Mouse (Mus musculus): ENCODE measurements at regions not wholly inside any gene's neighbourhood (a gene's known extent, or its start where the extent isn't known, plus 50 kb on each side); places are given as distances from the start of the nearest gene placed in this dataset.

- DNase-seq (ENCODE audit: extremely low spot score, low read depth, low spot score), result no peak
These were observed 570.8 kb upstream of the Map3k7 start for GRCm38 (mm10) chr4:31392932-31393632.

GRCm38 (mm10) chr4:31395538-31395937 lies 568.4 kb upstream of the Map3k7 start:
- no peak for DNase-seq (ENCODE audit: extremely low spot score, low read depth, low spot score)

DNA sequence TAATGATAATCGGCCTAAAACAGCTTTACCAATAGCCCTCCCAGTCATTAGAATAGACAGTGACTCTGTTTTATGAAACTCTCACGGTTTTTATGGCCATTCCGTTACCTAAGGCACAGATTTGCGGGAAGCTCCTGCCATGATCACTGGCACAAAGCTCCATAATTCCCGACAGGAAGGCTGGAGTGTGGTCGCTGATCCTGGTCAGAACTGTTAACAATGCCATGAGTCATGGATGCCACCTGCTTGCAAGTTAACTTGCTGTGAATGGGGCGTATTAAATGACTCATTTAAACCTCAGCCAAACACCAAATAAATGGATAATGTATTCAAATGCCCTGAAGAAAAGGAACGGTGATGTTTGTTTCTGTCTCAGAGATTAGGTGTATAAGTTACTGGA lies 559.9 kb upstream of the Map3k7 start:
- no peak for DNase-seq (ENCODE audit: extremely low spot score, low read depth, low spot score)

- no peak for DNase-seq (ENCODE audit: extremely low spot score, low read depth, low spot score)
These were observed 558.8 kb upstream of the Map3k7 start for GRCm38 (mm10) chr4:31404840-31405714.

- DNase-seq (ENCODE audit: extremely low spot score, low read depth, low spot score), result no peak
These were observed 553.7 kb upstream of the Map3k7 start for GRCm38 (mm10) chr4:31410157-31410556.

DNA sequence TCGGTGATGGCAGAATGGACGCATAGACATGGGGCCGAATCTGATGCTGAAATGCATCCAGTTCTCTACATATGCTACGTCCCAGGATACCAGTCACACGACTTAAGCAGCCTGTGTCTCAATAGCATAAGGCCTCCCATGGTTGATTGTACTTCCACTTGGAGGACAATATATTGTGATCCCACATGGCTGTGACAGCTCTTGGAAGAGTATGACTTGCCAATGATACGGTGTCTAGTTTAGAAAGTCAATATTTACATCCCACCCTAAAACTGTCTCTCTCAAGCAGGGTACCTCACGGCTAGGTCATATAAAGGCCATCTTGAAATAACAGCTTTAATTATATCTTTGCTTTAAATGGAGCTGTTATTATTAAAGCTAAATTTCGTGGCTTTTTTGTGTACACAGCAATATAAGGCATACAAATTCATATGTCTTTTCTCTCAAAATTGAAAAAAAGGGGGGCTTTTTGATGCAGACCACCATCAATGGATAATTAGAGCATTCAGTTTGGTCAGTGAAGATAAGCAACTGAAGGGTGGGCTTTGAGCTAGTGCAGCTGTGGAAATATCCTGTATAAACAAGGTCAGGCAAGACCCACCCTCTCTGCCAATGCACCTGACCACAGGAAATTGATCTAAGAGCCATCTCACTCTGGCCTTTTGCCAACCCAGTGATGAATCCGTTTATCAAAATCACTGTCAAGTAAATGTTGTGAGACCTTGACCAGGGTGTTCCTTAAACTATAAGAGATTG lies 551.9 kb upstream of the Map3k7 start:
- no peak for DNase-seq (ENCODE audit: extremely low spot score, low read depth, low spot score)

DNA sequence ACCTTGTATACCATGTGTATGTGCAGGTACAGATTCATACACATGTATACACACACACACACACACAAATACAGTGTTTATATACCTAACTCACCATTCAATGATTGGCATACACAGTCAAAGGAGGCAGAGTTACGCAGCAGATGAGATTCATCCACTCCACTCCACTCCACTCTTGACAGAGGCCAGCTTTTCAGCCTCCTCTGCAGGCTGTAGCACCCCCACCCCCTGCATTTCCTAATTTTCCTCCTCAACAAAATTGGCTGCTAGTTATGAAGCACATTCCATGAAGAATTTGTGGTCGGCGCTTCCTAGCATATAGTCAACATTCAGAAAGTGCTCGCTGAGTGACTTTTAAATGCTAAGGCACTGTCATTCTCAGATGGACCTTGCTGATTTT lies 546.7 kb upstream of the Map3k7 start:
- DNase-seq (ENCODE audit: extremely low spot score, low read depth, low spot score), result no peak

DNA sequence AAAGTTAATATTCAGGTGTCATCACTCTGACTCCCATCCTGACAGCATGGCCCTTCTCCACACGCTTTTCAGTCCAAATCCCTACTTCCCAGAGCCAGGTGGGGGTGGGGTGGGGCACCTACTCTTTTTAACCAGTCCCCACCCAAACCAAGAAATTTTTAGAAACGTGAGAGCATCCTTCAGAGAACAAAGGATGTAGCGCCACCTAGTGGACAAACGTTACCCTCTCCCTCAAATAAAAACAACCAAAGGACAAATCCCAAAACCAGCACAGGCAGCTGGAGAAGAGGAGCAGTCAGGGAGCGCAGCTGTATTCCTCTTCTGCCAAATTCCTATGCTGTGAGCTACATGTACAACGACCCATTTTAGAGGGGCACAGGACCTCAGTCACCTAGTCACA lies 544.7 kb upstream of the Map3k7 start:
- DNase-seq (ENCODE audit: extremely low spot score, low read depth, low spot score), result peak; percentile 82

- no peak for DNase-seq (ENCODE audit: extremely low spot score, low read depth, low spot score)
These were observed 543.7 kb upstream of the Map3k7 start for GRCm38 (mm10) chr4:31420167-31420566.

DNA sequence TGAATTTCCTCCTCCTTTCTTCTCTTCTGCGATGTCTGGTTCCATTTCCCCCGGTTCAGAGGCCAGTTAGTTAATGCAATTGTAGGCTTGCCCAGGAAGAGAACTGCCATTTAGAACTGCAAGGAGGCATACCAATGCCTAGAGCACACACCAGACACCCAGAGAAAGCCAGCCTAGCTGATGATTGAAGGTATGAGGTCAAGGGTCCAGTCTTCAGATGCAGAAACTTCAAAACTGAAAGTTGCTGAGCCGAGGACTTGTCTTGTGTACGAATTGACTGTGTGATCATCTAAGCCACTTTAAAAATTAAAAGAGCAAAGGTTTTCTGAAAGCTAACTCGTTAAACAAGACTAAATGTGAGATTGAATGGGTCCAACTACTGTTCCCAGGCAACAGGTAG lies 542.5 kb upstream of the Map3k7 start:
- no peak for DNase-seq (ENCODE audit: extremely low spot score, low read depth, low spot score)

GRCm38 (mm10) chr4:31425135-31425534 lies 538.8 kb upstream of the Map3k7 start:
- no peak for DNase-seq (ENCODE audit: extremely low spot score, low read depth, low spot score)

DNA sequence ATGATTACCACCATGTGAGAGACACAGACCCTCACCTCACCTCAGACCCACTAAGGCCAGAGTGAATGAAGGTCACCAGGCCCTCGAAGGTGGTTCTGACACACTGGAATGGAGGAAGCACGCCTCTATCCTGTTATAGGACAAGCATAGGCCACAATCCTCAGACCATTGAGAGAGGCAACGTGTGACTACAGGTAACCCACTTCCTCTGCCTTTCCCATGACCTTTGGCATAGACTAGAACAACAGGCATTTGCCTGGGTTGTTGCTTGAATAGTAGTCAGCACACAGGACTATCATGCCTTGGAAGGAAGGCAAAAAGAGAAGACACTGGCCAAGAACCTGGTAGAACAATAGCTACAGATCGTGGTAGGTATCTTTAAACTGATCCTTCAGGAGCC lies 538.2 kb upstream of the Map3k7 start:
- DNase-seq (ENCODE audit: extremely low spot score, low read depth, low spot score), result no peak

DNA sequence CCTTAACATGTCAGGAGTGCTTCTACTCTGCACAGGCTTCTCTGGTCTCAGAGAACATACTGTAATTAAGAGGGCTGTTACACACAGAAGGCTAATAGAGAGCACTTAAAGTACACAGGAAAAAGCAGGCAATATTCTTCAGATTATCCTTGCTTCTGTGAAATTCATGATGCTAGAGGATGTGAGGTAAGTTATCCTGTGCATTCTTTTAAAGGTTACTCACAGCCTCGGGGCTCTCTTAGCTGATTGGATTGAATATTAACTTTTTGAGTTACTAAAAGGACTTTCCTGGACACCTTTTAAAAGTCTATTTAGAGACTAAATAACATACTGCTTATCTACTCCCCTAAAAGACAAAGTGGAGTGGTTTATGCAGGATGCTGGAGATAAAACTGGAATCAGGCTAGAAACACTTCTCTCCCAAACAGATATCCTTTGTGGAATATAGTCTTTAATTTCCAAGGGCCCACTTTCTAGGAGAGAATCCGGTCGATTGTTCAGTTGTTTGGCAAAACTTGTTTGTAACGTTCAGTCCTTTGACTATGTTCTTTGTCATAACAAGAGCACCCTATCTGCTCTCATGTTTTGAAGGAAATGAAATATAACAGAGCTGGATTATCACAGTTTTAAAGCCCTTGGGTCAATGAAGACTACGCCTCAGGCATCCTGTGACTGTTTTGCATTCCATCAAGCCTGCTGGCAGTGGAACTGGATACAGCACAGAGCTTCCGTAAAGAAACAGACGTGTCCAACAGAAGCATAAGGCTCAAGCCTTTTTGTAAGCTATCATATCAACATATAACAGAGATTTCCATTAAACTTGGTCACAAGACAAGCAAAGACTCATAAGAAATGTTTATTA lies 537.5 kb upstream of the Map3k7 start:
- DNase-seq (ENCODE audit: extremely low spot score, low read depth, low spot score), result no peak

DNA sequence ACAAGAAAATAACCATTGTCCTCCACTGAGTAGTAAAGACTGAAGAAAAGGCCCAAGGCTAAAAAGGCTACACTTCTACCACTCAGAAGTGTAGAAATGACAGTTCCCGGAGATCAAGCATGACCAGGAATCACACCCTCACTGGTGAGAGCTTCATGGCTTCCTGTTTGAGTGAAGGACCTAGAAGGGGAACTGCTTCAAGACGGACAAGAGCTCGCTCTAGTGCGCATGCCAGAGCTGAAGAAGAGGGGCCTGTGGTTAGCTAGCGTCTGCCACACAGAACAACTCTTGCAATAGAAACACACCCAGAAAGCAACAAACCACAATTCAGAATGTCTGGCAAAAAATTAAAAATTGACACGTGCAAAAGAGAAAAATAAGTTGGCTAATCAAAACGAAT lies 530.0 kb upstream of the Map3k7 start:
- DNase-seq (ENCODE audit: extremely low spot score, low read depth, low spot score), result no peak

- no peak for DNase-seq (ENCODE audit: extremely low spot score, low read depth, low spot score)
These were observed 509.0 kb upstream of the Map3k7 start for GRCm38 (mm10) chr4:31454898-31455297.

GRCm38 (mm10) chr4:31455466-31455865 lies 508.4 kb upstream of the Map3k7 start:
- DNase-seq (ENCODE audit: extremely low spot score, low read depth, low spot score), result no peak

GRCm38 (mm10) chr4:31462456-31462855 lies 501.4 kb upstream of the Map3k7 start:
- no peak for DNase-seq (ENCODE audit: extremely low spot score, low read depth, low spot score)

- no peak for DNase-seq (ENCODE audit: extremely low spot score, low read depth, low spot score)
These were observed 500.7 kb upstream of the Map3k7 start for GRCm38 (mm10) chr4:31463130-31463698.

DNA sequence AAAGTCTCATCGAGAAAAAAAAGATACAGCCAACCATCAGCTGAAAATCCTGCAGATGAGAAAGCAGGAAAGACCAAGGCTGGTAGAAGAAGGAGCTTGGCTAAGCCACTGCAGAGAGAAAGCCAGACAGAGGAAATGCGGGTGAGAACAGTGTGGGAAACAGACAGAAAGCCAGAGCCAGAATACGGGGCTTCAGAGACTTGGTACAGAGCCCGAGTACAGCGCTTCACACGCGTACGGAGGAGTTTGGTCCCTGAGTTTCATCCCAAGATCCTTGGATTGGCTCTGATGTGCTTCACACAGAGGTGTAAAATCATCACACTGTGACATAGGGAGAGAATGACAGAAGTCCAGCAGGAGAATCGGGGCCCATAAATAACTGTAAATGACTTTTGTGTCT lies 495.6 kb upstream of the Map3k7 start:
- DNase-seq (ENCODE audit: extremely low spot score, low read depth, low spot score), result no peak

GRCm38 (mm10) chr4:31469803-31470202 lies 494.1 kb upstream of the Map3k7 start:
- no peak for DNase-seq (ENCODE audit: extremely low spot score, low read depth, low spot score)
